Mouse (Mus musculus): ENCODE results near the gene Amph.

- no peak for TF ChIP-seq CTCF (IDR thresholded peaks at IDR 0.05; ENCODE audit: extremely low read depth, insufficient read depth, low read length)
- no peak for TF ChIP-seq POLR2A (IDR thresholded peaks at IDR 0.05; ENCODE audit: extremely low read depth, insufficient read depth, low read length)
Measured at GRCm38 (mm10) chr13:19139771-19140170, 191.8 kb downstream of the Amph start.

Measured in cortical plate, adult 2 months (tissue).